Mouse (Mus musculus) fibroblast of lung, adult 2 months (primary cell): ENCODE data around the gene Cd72.
"Not testable (repeated sequence)": the region's sequence is repeated elsewhere in the genome, so short reads cannot be mapped to it uniquely, and the experiment has no call there.

Experiments
- DNase-seq: peaks from one replicate; pipeline ENCODE4 v3.0.0-alpha.2; 2011; ENCODE audit warnings: low read depth

Cd72 gene

GRCm38 (mm10) chr4:43454041-43454836, at the start of gene Cd72:
Gene Cd72 (minus strand): TSS chr4:43454628.
- DNase-seq = no peak

GRCm38 (mm10) chr4:43503506-43503905, 49.1 kb upstream of the Cd72 start:
- DNase-seq = no peak

- DNase-seq = no peak
Observed at GRCm38 (mm10) chr4:43503041-43503440, 48.6 kb upstream of the Cd72 start.

DNA sequence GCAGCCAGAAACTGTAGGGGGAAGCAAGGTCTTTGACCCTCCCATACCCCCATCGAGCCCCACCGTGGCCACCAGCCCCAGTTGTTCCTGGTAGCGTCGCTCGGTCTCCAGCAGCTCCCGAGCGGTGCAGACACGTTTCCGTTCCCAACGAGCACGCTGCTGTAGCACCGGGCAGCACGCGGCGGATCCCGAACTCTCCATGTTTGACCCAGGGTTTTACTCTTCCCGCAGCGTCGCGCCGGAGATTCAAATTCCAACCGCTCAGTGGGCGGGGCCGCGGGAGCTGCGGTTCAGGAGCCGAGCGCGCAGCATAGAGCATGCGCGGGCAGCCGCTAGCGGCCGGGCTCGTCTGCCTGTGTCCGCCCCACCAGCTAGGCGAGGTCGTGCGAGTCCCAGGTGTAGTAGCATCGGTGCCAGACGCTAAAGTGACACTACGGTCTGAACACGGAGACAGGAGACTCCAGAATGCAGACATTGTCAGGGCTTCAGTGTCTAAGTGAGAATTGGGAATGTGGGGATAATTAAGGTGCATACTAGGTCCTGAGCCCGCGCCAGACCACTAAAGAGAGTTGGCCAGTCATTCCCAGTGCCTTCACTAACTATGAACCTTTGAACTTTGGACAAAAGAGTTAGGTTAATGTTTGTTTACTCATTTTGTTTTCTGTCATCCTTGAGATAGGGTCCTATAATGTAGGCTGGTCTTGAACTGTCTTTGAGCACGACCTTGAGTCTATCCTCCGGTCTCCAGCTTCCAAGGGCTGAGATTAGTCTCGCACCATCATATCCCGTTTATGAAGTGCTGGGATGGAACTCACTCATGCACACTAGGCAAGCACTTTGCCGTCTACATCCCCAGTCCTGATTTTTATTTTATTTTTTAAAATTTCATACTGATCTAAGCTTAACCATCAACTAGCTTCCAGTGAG, 45.2 kb upstream of the Cd72 start, which contains the start of gene Arhgef39:
Gene Arhgef39 (minus strand): TSS at position 289 of the 927 bp plus-strand sequence.
- no peak for DNase-seq

DNA sequence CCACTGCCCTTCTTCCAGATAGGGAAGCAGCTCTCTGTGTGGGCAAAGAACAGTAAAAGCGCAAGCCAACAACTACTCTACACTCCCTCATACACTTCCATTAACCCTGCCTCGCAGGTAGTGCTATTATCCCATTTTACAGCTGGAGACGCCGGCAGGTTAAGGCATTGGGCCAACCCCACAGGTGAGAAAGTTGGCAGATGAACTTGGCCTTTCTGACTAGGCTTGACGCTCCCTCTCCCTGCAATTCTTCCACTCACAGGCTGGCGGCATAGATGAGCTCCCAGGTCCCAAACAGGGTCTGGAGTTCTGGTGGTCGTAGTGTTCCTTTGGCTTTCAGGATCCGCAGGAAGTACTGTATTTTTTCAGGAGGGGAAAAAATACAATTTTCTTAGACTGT, 44.6 kb upstream of the Cd72 start:
- DNase-seq = no peak

DNA sequence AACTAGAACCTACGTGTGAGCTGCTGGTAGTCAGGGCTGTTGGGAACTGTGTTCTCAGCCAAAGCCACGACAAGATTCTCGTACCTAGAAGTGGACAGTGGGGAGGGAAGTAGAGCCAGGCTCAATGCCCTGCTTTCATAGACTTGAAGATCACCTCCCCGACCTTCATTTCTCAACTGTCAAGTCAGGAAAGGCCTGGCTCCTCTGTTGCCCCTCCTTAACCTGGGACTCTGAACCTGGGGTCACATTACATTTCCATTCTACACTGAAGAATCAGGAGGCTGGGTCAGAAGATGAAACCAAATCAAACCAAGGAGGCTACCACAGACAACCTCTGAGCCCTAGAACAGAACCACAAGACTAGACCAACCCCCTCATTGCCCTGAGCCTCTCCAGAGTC, 43.5 kb upstream of the Cd72 start:
- no peak for DNase-seq

GRCm38 (mm10) chr4:43497405-43497804, 43.0 kb upstream of the Cd72 start:
- no peak for DNase-seq

DNA sequence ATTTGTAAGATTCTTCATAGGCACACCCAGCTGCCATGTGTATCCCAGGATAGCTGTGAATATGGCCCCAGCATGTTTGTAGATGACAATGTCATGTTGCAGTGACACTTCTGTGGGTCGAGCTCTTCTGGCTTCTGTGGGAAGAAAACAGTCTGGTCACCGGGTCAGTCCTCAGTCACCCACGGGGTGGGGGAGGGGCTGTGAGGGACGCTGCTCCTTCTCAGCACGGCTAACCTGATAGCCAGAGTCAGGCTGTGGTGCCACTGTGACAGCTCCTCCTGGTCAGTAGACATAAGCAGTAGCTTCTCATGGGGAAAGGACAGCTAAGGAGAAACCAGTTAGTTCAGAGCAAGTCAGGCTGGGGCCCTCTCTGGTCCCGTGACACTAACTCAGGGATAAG, 42.2 kb upstream of the Cd72 start:
- DNase-seq = no peak

- DNase-seq = no peak
Observed at GRCm38 (mm10) chr4:43493846-43494240, 39.4 kb upstream of the Cd72 start.

DNA sequence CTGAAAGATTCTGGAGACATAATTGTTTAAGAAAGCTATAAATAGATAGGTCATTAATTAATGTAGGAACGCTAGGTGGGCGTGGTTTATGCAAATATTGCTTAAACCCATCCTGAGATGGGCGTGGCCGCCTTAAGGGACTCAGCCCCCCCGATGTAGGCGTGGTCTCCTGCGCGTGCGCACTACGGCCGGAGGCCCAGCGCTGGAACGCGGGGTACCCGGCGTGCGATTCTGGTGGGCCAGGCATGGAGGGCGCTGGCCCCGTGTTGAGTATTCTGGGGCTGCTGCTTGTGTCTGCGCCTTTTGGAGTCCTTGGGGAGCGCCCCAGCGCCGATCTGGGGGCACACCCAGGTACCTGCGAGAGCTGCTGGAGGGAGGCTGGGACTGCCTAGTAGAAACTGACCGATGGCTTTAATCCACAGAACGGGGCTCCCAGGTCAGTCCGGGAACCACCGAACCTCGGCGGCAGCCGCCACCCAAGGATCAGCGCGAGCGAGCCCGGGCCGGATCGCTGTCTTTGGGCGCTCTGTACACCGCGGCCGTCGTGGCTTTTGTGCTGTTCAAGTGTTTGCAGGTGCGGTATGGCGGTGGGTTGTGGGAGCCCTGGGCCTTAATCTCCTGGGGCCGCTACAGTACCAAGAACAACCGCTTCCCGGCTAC, 38.9 kb upstream of the Cd72 start:
- peak; percentile 87 for DNase-seq

- DNase-seq = peak; percentile 93
Observed at GRCm38 (mm10) chr4:43492821-43493185, 38.4 kb upstream of the Cd72 start, which contains the start of gene Ccdc107. Gene Ccdc107 (plus strand): TSS chr4:43492900.

GRCm38 (mm10) chr4:43492101-43492820, 37.8 kb upstream of the Cd72 start:
- no peak for DNase-seq

GRCm38 (mm10) chr4:43490801-43491200, 36.4 kb upstream of the Cd72 start:
- no peak for DNase-seq

DNA sequence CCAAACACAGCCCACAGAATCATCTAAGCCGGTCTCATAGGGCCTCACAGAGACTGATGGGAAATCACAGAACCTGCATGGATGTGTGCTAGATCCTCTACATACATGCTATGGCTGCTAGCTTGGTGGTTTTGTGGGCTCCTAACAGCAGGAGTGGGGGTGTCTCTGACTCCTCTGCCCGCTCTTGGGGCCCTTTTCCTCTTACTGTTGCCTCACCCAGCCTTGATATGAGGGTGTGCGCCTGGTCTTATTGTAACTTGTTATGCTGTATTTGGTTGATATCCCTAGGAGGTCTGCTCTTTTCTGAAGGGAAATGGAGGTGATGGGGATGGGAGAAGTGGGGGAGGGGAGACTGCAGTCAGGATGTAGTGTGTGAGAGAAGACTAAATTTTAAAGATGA, 35.2 kb upstream of the Cd72 start:
- no peak for DNase-seq

DNA sequence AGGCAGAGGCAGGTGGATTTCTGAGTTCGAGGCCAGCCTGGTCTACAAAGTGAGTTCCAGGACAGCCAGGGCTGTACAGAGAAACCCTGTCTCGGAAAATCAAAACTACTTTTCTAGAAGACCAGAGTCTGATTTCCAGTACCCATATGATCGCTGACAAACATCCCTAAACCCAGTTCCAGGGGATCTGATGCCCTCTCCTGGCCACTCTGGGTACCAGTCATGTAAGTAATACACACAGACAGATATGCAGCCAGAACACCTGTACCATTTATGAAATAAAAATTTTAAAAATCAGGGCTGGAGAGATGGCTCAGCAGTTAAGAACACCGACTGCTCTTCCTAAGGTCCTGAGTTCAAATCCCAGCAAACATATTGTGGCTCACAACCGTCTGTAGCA, 31.2 kb upstream of the Cd72 start:
- DNase-seq = not testable (repeated sequence)

- no peak for DNase-seq
Observed at GRCm38 (mm10) chr4:43483535-43484091, 29.2 kb upstream of the Cd72 start, which contains the start of gene Sit1. Gene Sit1 (minus strand): TSS chr4:43483734.

DNA sequence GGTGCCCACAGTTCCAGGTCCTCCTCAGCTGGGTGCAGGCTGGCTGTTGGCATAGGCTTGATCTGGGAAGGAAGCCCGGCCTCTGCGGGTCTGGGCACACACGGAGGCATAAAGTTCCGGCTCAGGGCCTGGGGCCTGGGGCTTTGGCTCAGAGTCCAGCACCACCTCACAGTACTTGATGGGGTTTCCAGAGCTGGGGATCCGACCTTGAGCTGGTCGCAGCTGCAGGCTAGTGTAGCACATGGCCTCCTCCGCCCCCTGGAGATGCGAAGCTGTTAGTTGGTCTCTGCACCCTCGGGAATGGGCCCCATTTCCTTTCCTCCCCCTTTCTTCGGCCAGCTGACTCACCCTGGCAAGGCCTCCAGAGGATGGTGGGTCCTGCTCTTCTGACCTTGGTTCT, 28.2 kb upstream of the Cd72 start:
- DNase-seq = no peak

GRCm38 (mm10) chr4:43481894-43482456, 27.5 kb upstream of the Cd72 start:
- no peak for DNase-seq

- no peak for DNase-seq
Observed at GRCm38 (mm10) chr4:43480985-43481384, 26.6 kb upstream of the Cd72 start.

- DNase-seq = no peak
Observed at GRCm38 (mm10) chr4:43478906-43479832, 24.7 kb upstream of the Cd72 start.
